Mouse (Mus musculus) ES-Bruce4 (cell line): Measurements from ENCODE around the gene Tat. TPM values are rescaled to one million over a fixed set of nuclear protein-coding genes. Genes with fewer than 3 reads are reported as not detected.
"Not testable (repeated sequence)": the region's sequence is repeated elsewhere in the genome, so short reads cannot be mapped to it uniquely, and the experiment has no call there.

Source experiments
- H3K27ac ChIP-seq: 2 replicates; pipeline ENCODE4 v1.5.1; 2012; ENCODE audit warnings: low read length, inconsistent platforms; ENCODE audit not compliant: insufficient read depth
- H3K27me3 ChIP-seq: 2 replicates; pipeline ENCODE4 v1.6.1; 2012; ENCODE audit warnings: mild to moderate bottlenecking, low read length, inconsistent platforms; ENCODE audit not compliant: control insufficient read depth, poor library complexity, insufficient read depth, severe bottlenecking
- H3K36me3 ChIP-seq: 2 replicates; pipeline ENCODE4 v1.6.1; 2012; ENCODE audit warnings: inconsistent platforms, mild to moderate bottlenecking, low read length, moderate library complexity; ENCODE audit not compliant: control insufficient read depth, poor library complexity, insufficient read depth, severe bottlenecking
- H3K4me1 ChIP-seq: one replicate; pipeline ENCODE4 v1.8.1; 2011; ENCODE audit warnings: low read length; ENCODE audit not compliant: control insufficient read depth, insufficient read depth
- H3K4me3 ChIP-seq: 2 replicates; pipeline ENCODE4 v1.5.1; 2011; ENCODE audit warnings: low read depth, mild to moderate bottlenecking, low read length
- H3K9ac ChIP-seq: 2 replicates; pipeline ENCODE4 v1.6.1; 2012; ENCODE audit warnings: low read depth, mild to moderate bottlenecking, inconsistent platforms; ENCODE audit not compliant: poor library complexity, severe bottlenecking
- H3K9me3 ChIP-seq: replicated peaks from 2 replicates; pipeline ENCODE4 v1.6.1; 2012; ENCODE audit warnings: mild to moderate bottlenecking, low read length, inconsistent platforms; ENCODE audit not compliant: control insufficient read depth, poor library complexity, insufficient read depth, severe bottlenecking
- CTCF ChIP-seq: IDR thresholded peaks from one replicate; pipeline ENCODE4 v1.8.1; 2011; ENCODE audit warnings: low read depth, low read length
- EP300 ChIP-seq: IDR thresholded peaks from 2 replicates; pipeline ENCODE4 v1.6.1; 2011; ENCODE audit warnings: low read depth, low read length; ENCODE audit not compliant: insufficient read depth
- POLR2A ChIP-seq: IDR thresholded peaks from one replicate; pipeline ENCODE4 v1.8.1; 2011; ENCODE audit warnings: low read length; ENCODE audit not compliant: insufficient read depth
- polyA plus RNA-seq: library from polyadenylated mRNA; stranded (reverse); fragments of >200 nt; gene quantifications from 2 replicates; pipeline ENCODE4 v1.2.4, GENCODE M21; 2011; ENCODE audit warnings: low read depth; ENCODE audit not compliant: missing spikeins, insufficient read depth, insufficient read length

Tat gene
- polyA plus RNA-seq, 1 experiment: not detected

GRCm38 (mm10) chr8:110008995-110009446 lies 18.8 kb downstream of the Tat start:
- Histone ChIP-seq H3K4me1 (peaks cover 8% of the 10 kb centered on the region), H3K4me3 (0 out of 2 replicates have a peak overlapping the region, but pooled peaks have one; percentile 14), H3K9ac (peak overlapping the region; percentile 88), H3K27me3 (no peaks in the 10 kb centered on the region), H3K36me3 (no peaks in the 10 kb centered on the region), H3K9me3 (no peaks in the 10 kb centered on the region), H3K27ac (peak overlapping the region; percentile 74)
- TF ChIP-seq EP300 (no peak), POLR2A (no peak), CTCF (no peak)

DNA sequence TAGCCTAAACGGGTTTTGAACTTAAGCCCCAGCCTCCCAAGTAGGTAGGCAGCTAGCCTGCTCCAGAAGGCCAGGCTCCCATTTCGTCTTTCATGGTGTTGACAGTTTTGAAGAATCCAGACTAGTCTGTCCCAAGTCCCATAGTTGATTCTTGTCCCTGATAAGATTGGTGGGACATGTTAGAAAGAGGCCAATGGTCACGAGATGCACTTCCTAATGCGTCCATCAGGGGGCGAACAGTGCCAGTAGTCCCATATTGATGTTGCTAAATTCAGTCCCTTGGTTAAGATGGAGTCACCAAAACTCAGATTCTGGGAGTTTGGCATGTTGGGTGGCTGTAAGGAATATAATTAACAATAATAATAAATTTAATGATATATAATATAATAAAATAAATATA lies 20.6 kb downstream of the Tat start:
- H3K27me3 ChIP-seq: no peaks in the 10 kb centered on the region
- H3K9me3 ChIP-seq: no peaks in the 10 kb centered on the region

GRCm38 (mm10) chr8:110022081-110022480 lies 31.8 kb downstream of the Tat start:
- Histone ChIP-seq H3K4me1 (no peaks in the 10 kb centered on the region), H3K9me3 (no peaks in the 10 kb centered on the region), H3K36me3 (no peaks in the 10 kb centered on the region), H3K27me3 (no peaks in the 10 kb centered on the region), H3K9ac (no peak overlapping the region), H3K4me3 (no peak overlapping the region), H3K27ac (no peak overlapping the region)
- TF ChIP-seq POLR2A: no peak
- TF ChIP-seq CTCF: no peak
- TF ChIP-seq EP300: no peak

More for the DNA sequence above, 20.6 kb downstream of the Tat start:
- Histone ChIP-seq H3K36me3 (no peaks in the 10 kb centered on the region), H3K9ac (no peak overlapping the region), H3K4me3 (no peak overlapping the region), H3K27ac (no peak overlapping the region), H3K4me1 (peaks cover 8% of the 10 kb centered on the region)
- TF ChIP-seq CTCF (peak; percentile 52), EP300 (no peak), POLR2A (no peak)

DNA sequence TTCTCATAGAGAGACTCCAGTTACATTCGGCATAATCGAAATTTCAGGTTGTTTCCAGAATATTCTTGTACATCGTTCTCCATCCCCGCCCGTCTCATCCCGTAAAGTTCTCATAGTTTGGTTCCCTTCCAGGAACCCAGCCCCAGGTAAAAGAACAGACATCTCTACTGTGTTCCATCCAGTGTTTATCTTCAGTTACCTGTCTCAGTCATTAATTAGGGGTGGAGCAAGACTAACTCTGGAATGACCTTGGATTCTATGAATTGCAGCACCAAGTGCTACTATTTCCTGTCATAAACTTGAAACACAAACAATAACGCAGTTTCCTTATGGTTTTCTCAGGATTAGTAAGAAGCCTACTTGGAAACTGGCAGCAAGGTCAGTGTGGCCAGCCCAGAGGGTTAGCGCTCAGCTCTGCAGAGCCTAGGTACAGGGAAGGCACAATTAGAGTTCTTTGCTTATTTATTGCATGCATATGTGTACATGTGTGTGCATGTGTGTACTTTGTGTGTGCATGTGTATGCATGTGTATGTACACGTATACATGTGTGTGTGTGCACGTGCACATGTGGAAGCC lies 32.6 kb downstream of the Tat start:
- Histone ChIP-seq H3K4me3 (no peak overlapping the region), H3K9ac (no peak overlapping the region), H3K9me3 (no peaks in the 10 kb centered on the region), H3K36me3 (no peaks in the 10 kb centered on the region), H3K4me1 (no peaks in the 10 kb centered on the region), H3K27ac (no peak overlapping the region), H3K27me3 (no peaks in the 10 kb centered on the region)
- TF ChIP-seq CTCF (no peak), EP300 (no peak), POLR2A (no peak)

DNA sequence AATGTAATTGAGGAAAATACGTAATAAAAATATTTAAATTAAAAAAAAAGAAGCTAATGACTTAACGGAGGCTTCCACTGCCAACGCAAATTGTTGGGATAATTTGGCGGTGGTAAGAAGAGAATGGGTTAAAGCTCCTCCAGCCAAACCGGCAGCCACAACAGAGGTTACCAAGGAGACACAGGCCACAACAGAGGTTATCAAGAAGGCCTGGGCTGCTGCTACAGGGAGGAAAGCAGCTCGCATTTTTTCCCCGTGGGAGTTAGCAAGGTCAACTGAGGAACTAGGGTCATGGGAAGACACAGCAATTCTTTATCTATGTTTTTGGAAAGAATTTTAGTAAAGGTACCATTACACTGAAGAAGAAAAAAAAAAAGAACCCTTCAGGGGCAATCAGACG lies 43.5 kb downstream of the Tat start:
- not testable (repeated sequence) for H3K4me3 ChIP-seq, H3K9ac ChIP-seq, H3K27ac ChIP-seq, H3K27me3 ChIP-seq, H3K9me3 ChIP-seq, H3K36me3 ChIP-seq, H3K4me1 ChIP-seq

GRCm38 (mm10) chr8:110034331-110034730 lies 44.1 kb downstream of the Tat start:
- no peak overlapping the region for H3K4me3 ChIP-seq
- no peaks in the 10 kb centered on the region for H3K4me1 ChIP-seq
- H3K27me3 ChIP-seq: no peaks in the 10 kb centered on the region
- TF ChIP-seq CTCF: no peak
- no peak for TF ChIP-seq EP300
- TF ChIP-seq POLR2A: no peak
- no peak overlapping the region for H3K9ac ChIP-seq
- H3K27ac ChIP-seq: no peak overlapping the region
- no peaks in the 10 kb centered on the region for H3K36me3 ChIP-seq
- H3K9me3 ChIP-seq: no peaks in the 10 kb centered on the region
